Mouse (Mus musculus) stomach, embryonic 14.5 days (tissue): ENCODE measurements around the gene Zfhx3. TPM values are rescaled to one million over a fixed set of nuclear protein-coding genes. Genes with fewer than 3 reads are reported as not detected.

Experiments
- ATAC-seq: fragments of 200-750 bp; cut with Nextera tagmentation; 2 replicates; pipeline ENCODE4 v1.8.0; 2017; ENCODE audit warnings: low read depth, moderate TSS enrichment; ENCODE audit not compliant: insufficient number of reproducible peaks, insufficient read depth, low FRiP score
- H3K27ac ChIP-seq: fragments of 300-500 bp; sonication (generic); 2 replicates; pipeline ENCODE4 v1.5.1; 2014; ENCODE audit warnings: mild to moderate bottlenecking, low read length, moderate library complexity, mixed read lengths
- H3K27me3 ChIP-seq: fragments of 300-500 bp; sonication (generic); 2 replicates; pipeline ENCODE4 v1.6.1; 2014; ENCODE audit warnings: low read length, control low read depth, mixed read lengths; ENCODE audit not compliant: control insufficient read depth, insufficient read depth
- H3K36me3 ChIP-seq: fragments of 300-500 bp; sonication (generic); 2 replicates; pipeline ENCODE4 v1.6.1; 2014; ENCODE audit warnings: mild to moderate bottlenecking, control low read depth, low read length, moderate library complexity, mixed read lengths; ENCODE audit not compliant: control insufficient read depth, insufficient read depth
- H3K4me1 ChIP-seq: fragments of 300-500 bp; sonication (generic); 2 replicates; pipeline ENCODE4 v1.6.1; 2014; ENCODE audit warnings: low read length, control low read depth, mixed read lengths; ENCODE audit not compliant: control insufficient read depth, insufficient read depth
- H3K4me2 ChIP-seq: fragments of 300-500 bp; sonication (generic); replicated peaks from 2 replicates; pipeline ENCODE4 v1.6.1; 2014; ENCODE audit warnings: low read depth, low read length, control low read depth
- H3K4me3 ChIP-seq: fragments of 300-500 bp; sonication (generic); 2 replicates; pipeline ENCODE4 v1.5.1; 2014; ENCODE audit warnings: low read depth, low read length, control low read depth
- H3K9ac ChIP-seq: fragments of 300-500 bp; sonication (generic); replicated peaks from 2 replicates; pipeline ENCODE4 v1.6.1; 2014; ENCODE audit warnings: low read depth, mild to moderate bottlenecking, control low read depth, low read length, moderate library complexity, mixed read lengths
- H3K9me3 ChIP-seq: fragments of 300-500 bp; sonication (generic); 2 replicates; pipeline ENCODE4 v1.6.1; 2016; ENCODE audit warnings: low read depth, low read length, control low read depth; ENCODE audit not compliant: control insufficient read depth
- WGBS: fragments of 180-500 bp; shearing (Covaris S2); extraction: QIAGEN DNeasy Blood & Tissue Kit; methylation state at CpG from one replicate; pipeline ENCODE4 v1.1.7; 2014; 5-methylcytosine and 5-hydroxymethylcytosine counted together
- polyA plus RNA-seq: library from polyadenylated mRNA; unstranded; fragments of >200 nt; fragmentation: Nextera tagmentation; extraction: Ambion mirVana; gene quantifications from 2 replicates; pipeline ENCODE4 v1.2.1, GENCODE M21; 2014

The Zfhx3 gene
- polyA plus RNA-seq, 1 experiment from 2014 or later: 25.4 TPM

DNA sequence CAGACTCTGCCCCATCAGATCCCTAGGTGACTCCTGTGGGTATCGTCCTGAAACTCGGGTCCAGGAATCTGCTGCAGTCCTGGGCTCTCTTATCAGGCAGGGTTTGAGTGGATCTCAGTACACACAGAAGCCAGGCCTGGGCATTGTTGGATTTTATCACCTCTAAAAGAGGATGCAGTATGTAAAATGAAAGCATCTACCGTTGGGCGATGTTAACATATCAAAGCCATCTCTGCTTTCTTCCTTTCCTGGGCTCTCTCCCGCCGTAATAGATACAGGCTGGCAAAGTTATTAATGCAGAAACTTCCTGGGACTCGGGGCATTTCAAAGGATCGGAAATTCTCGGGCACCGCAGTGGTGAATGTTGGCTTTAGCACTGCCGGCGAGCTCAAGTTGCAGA, 537.7 kb downstream of the Zfhx3 start:
- WGBS: 71% methylated on average over 12 of the region's 12 CpGs
- ATAC-seq: no peak
- H3K4me2 ChIP-seq: no peak overlapping the region

DNA sequence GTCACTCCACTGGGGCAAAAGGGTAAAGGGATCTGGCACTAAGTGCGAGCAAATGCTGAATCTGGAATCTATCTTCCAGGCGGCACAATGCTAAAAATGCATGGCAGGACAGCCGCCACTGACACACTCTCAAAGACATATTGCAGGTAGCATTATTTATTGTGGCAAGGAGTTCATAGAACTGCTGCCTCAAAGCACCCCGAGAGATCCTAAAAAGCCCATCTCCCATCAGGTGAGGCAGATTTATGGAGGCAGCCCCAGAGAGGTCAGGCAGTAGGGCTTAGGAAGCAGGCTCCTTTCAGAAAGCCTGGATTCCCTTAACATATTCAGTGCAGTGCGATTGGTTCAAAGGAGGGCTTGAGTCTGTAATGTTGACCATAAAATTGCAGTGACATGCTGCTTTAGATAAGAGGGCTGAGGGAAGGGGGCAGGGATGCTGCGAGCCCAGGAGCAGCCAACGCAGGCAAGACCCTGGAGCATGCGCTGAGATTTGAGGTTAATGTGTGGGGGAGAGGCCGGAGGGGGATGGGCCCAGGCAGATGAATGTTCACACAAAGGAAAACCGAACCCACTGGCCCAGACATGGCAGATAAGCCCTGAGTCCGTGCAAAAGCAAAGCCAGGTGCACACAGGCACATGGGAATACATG, 538.8 kb downstream of the Zfhx3 start:
- no peak overlapping the region for H3K4me2 ChIP-seq
- 0 out of 2 replicates have a peak, but pooled peaks cover 3% of the 10 kb centered on the region for H3K4me1 ChIP-seq
- H3K27me3 ChIP-seq: no peaks in the 10 kb centered on the region
- H3K27ac ChIP-seq: no peak overlapping the region
- no peaks in the 10 kb centered on the region for H3K9me3 ChIP-seq
- no peak overlapping the region for H3K4me3 ChIP-seq
- H3K36me3 ChIP-seq: no peaks in the 10 kb centered on the region
- no peak overlapping the region for H3K9ac ChIP-seq
- 29% methylated on average over 11 of the region's 11 CpGs for WGBS
- ATAC-seq: 0 out of 2 replicates have a peak, but pooled peaks have one; percentile 28

More for the DNA sequence above, 537.7 kb downstream of the Zfhx3 start:
- 0 out of 2 replicates have a peak, but pooled peaks cover 3% of the 10 kb centered on the region for H3K4me1 ChIP-seq
- no peaks in the 10 kb centered on the region for H3K36me3 ChIP-seq
- H3K27ac ChIP-seq: no peak overlapping the region
- no peak overlapping the region for H3K4me3 ChIP-seq
- H3K9me3 ChIP-seq: no peaks in the 10 kb centered on the region
- H3K9ac ChIP-seq: no peak overlapping the region
- H3K27me3 ChIP-seq: no peaks in the 10 kb centered on the region

DNA sequence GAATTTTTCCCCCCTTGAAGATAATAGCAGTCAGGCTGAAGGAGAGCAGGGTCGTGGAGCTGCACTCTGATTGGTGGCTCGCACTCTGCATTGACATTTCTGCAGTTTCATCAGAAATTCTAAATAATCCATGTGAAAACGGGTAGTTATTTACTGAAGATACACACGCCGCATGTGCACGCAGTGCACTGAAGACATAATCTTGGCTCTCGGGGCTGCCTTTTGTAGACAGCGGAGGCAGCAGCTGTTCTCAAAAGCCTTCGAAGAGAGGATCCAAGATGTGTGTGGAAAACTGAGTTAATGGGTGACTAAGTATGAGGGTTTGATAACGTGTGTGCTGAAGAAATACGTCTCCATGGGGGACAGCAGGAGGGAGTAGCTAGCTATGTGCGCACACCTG, 553.7 kb downstream of the Zfhx3 start:
- H3K9ac ChIP-seq: no peak overlapping the region
- WGBS: 54% methylated on average over 12 of the region's 12 CpGs
- H3K9me3 ChIP-seq: no peaks in the 10 kb centered on the region
- no peak overlapping the region for H3K4me3 ChIP-seq
- H3K27me3 ChIP-seq: no peaks in the 10 kb centered on the region
- no peak overlapping the region for H3K27ac ChIP-seq
- no peak overlapping the region for H3K4me2 ChIP-seq
- H3K36me3 ChIP-seq: no peaks in the 10 kb centered on the region
- ATAC-seq: no peak
- H3K4me1 ChIP-seq: peaks cover 6% of the 10 kb centered on the region; the same call in 1 of the 2 replicates

DNA sequence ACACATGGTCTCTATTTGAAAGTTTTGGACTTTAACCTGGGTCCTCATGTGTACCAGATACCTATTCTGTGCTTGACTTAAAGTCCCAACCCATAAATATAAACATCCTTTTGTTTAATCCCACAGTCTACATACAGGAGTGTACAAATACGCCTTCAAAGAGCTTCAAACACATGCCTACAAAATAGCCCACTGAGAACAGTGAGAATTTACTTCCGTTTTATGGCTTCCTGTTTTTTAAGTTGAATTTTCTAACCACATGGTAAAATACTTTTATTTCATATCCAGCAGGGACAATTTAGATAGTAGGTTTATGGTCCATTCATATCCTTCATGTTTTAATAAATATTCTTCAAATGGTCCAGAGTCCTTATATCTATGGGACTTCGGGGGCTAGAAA, 564.3 kb downstream of the Zfhx3 start:
- H3K9ac ChIP-seq: no peak overlapping the region
- H3K4me1 ChIP-seq: no peaks in the 10 kb centered on the region
- H3K4me3 ChIP-seq: no peak overlapping the region
- no peaks in the 10 kb centered on the region for H3K36me3 ChIP-seq
- H3K27ac ChIP-seq: no peak overlapping the region
- H3K4me2 ChIP-seq: no peak overlapping the region
- H3K27me3 ChIP-seq: no peaks in the 10 kb centered on the region
- WGBS: 82% methylated on average over 3 of the region's 3 CpGs
- H3K9me3 ChIP-seq: no peaks in the 10 kb centered on the region
- no peak for ATAC-seq

DNA sequence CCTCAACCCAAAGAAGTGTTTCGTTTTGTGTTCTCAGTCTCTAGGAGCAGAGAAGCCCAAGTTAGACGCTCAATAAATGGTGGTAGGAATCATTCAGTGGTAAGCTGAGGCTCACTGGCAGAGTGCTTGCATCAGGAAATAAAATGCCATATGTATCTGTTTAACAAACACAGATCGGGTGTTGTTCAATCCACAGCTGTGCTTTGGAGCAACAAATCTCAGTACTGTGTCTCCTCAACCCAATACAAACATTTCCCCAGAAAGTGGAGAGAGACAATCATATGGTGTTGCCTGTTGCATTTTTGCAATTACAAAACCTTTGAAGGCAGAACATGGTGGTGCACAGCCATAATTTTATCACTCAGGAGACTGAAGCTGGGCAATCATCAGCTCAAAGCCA, 565.3 kb downstream of the Zfhx3 start:
- WGBS: 82% methylated on average over 3 of the region's 3 CpGs
- no peaks in the 10 kb centered on the region for H3K27me3 ChIP-seq
- no peaks in the 10 kb centered on the region for H3K9me3 ChIP-seq

DNA sequence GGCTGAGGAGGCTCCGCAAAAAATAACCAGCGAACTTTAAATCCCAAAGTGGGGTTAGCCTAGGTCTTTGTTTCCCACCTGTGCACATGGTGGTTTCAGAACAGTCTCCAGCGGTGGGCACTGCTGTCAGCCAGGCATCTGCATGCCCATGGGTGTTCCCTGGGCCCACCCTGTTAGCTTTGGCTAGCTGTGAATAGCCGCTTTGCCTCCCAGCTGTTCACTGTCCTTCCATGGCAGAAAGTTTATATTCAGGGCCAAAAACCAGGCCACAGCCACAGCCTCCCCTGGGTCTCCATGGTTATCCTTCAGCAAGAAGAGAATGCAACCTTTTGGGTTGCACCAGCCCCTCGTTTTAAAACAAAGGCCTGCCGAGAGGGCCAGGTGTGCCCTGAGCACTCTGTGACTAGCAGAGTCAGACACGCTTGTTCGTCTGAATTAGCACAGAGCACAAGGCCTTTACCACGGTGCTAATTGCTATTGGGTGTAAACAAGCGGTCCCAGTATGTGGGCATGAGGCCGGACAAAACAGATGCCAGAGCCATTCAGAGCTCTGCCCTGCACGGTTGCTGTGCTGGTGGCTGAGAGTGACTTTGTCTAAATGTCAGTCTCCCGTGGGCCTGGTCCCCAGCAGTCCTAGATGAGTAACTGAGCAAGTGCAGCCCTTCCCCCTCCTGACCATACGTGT, 568.3 kb downstream of the Zfhx3 start:
- ATAC-seq: no peak
- no peak overlapping the region for H3K9ac ChIP-seq
- no peaks in the 10 kb centered on the region for H3K36me3 ChIP-seq
- H3K4me1 ChIP-seq: no peaks in the 10 kb centered on the region
- H3K27ac ChIP-seq: no peak overlapping the region
- H3K27me3 ChIP-seq: no peaks in the 10 kb centered on the region
- no peak overlapping the region for H3K4me3 ChIP-seq
- no peak overlapping the region for H3K4me2 ChIP-seq
- no peaks in the 10 kb centered on the region for H3K9me3 ChIP-seq
- WGBS: 57% methylated on average over 14 of the region's 14 CpGs

More for the DNA sequence above, 565.3 kb downstream of the Zfhx3 start:
- Histone ChIP-seq H3K4me2 (no peak overlapping the region), H3K4me1 (no peaks in the 10 kb centered on the region), H3K27ac (no peak overlapping the region), H3K36me3 (no peaks in the 10 kb centered on the region), H3K4me3 (no peak overlapping the region), H3K9ac (no peak overlapping the region)
- ATAC-seq: no peak

DNA sequence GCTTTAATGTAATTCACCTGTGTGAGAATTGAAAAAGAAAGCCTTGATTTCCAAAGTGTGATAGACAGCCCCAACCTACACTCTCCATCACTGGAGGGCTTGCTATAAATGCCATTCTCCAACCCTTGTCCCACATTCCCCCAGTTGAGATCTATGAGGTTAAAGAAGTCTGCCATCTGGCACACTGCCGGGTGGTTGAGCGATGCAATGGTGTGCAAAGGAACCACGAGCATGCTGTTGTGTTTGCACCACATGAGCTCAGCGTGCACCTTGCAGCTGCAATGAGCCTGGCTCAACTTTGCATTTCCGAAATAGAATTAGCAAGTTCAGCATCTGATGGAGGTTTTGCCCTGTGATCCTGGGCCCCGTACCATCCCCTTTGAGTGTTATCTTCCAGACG, 575.7 kb downstream of the Zfhx3 start:
- no peaks in the 10 kb centered on the region for H3K36me3 ChIP-seq
- H3K9me3 ChIP-seq: no peaks in the 10 kb centered on the region
- H3K27me3 ChIP-seq: no peaks in the 10 kb centered on the region
- H3K9ac ChIP-seq: no peak overlapping the region
- no peaks in the 10 kb centered on the region for H3K4me1 ChIP-seq
- no peak for ATAC-seq
- no peak overlapping the region for H3K27ac ChIP-seq
- H3K4me2 ChIP-seq: no peak overlapping the region
- 90% methylated on average over 7 of the region's 7 CpGs for WGBS
- H3K4me3 ChIP-seq: no peak overlapping the region

DNA sequence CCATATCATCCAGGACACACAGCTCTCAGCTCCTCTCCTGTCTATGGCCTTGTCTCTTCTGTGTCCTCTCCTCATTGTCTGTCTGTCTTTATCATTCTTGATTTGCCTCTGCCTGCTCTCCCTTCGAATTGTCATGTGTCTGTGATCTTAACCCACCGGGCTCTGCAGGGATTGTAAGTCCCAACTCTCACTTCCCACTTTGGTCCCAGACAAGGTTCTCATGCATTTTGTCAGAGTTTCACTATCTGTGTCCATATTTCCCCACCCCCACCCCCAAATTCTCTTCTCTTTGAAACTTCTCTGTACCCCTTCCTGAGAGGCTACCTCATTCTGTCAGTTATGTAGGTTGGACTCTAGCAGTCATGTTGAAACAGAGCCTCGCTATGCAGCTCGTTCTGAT, 579.6 kb downstream of the Zfhx3 start:
- Histone ChIP-seq H3K9ac (no peak overlapping the region), H3K4me2 (no peak overlapping the region), H3K9me3 (no peaks in the 10 kb centered on the region), H3K4me1 (no peaks in the 10 kb centered on the region), H3K27ac (no peak overlapping the region), H3K4me3 (no peak overlapping the region), H3K36me3 (no peaks in the 10 kb centered on the region), H3K27me3 (no peaks in the 10 kb centered on the region)
- no peak for ATAC-seq
- 87% methylated on average over 4 of the region's 4 CpGs for WGBS
